9 mouse cellular contexts compared by ENCODE assay signal in genomic region chr11:120186821-120187235, GRCm38 (mm10). TPM values are rescaled to one million over a fixed set of nuclear protein-coding genes. Genes with fewer than 3 reads are reported as not detected.
A peak's percentile ranks its signal among the peaks of the same experiment; 100 is the strongest.
DNase-seq lines count a peak whose midpoint lies in the region; ATAC-seq and TF ChIP-seq lines count a peak whose summit lies in the region.
"Had no signal": no experiment of that assay in that cellular context is flagged by ENCODE, and none has a peak within 500 bp of the region (broad histone marks: within the 10 kb centered on the region; RNA-seq: fewer than 3 reads in every experiment).

No protein-coding gene starts in this region.

- no peaks in the 10 kb centered on the region for H3K9me3 ChIP-seq in limb, embryonic 10.5 days (replicated peaks)
- no peaks in the 10 kb centered on the region for H3K9me3 ChIP-seq in midbrain, postnatal 0 days (ENCODE audit: low read length)

- H3K36me3 ChIP-seq in heart, adult 2 months (ENCODE audit: control insufficient read depth, insufficient read depth, low read length) = no peaks in the 10 kb centered on the region
- peaks cover 18% of the 10 kb centered on the region for H3K36me3 ChIP-seq in limb, embryonic 10.5 days
- no peaks in the 10 kb centered on the region for H3K36me3 ChIP-seq in midbrain, postnatal 0 days (ENCODE audit: insufficient read depth, low read length)
- no peaks in the 10 kb centered on the region for H3K36me3 ChIP-seq in thymus, adult 2 months (ENCODE audit: control insufficient read depth, insufficient read depth, low read length)
- H3K36me3 ChIP-seq: G1E had no signal

- TF ChIP-seq EP300 in heart, adult 2 months (IDR thresholded peaks at IDR 0.05; ENCODE audit: insufficient read depth, low read depth, low read length) = no peak

- no peak for TF ChIP-seq CTCF in heart, adult 2 months (IDR thresholded peaks at IDR 0.05)
- TF ChIP-seq CTCF in midbrain, postnatal 0 days (IDR thresholded peaks at IDR 0.05) = no peak
- TF ChIP-seq CTCF in thymus, adult 2 months (IDR thresholded peaks at IDR 0.05; ENCODE audit: borderline replicate concordance, control insufficient read depth, extremely low read depth, insufficient read depth, low read length, poor library complexity) = no peak

- peak overlapping the region; percentile 97 for H3K4me2 ChIP-seq in midbrain, postnatal 0 days (ENCODE audit: low read depth, low read length, poor library complexity, severe bottlenecking)

- H3K4me3 ChIP-seq in heart, adult 2 months = peak overlapping the region; percentile 92
- H3K4me3 ChIP-seq in limb, embryonic 10.5 days = peak overlapping the region; percentile 79
- peak overlapping the region; percentile 86 for H3K4me3 ChIP-seq in midbrain, postnatal 0 days (ENCODE audit: low read depth, low read length)
- no peak overlapping the region for H3K4me3 ChIP-seq in thymus, adult 2 months (ENCODE audit: control insufficient read depth, insufficient read depth, low read length)

- peak overlapping the region; percentile 96 for H3K9ac ChIP-seq in heart, adult 2 months (ENCODE audit: low read depth, low read length)
- H3K9ac ChIP-seq in midbrain, postnatal 0 days (replicated peaks; ENCODE audit: low read length, poor library complexity, severe bottlenecking) = peak overlapping the region; percentile 97

- no peak for ATAC-seq in midbrain, postnatal 0 days (ENCODE audit: low FRiP score)

- intact Hi-C loops in heart, adult 2 months (cut with DNase I) = loop anchor here (5.0 kb wide), 1 partner anchor 165 kb away; no protein-coding TSS in a partner anchor
- intact Hi-C loops in heart, postnatal 36 days (cut with DNase I) = loop anchor here (1.0 kb wide), 2 partner anchors 48 to 160 kb away; no protein-coding TSS in a partner anchor

- no peaks in the 10 kb centered on the region for H3K79me2 ChIP-seq in heart, adult 2 months (replicated peaks; ENCODE audit: control insufficient read depth, insufficient read depth, low read length)

- TF ChIP-seq POLR2A in heart, adult 2 months (IDR thresholded peaks at IDR 0.05; ENCODE audit: insufficient read depth, low read depth, low read length) = no peak
- TF ChIP-seq POLR2A in thymus, adult 2 months (IDR thresholded peaks at IDR 0.05; ENCODE audit: control insufficient read depth, extremely low read depth, insufficient read depth, low read length, poor library complexity) = no peak

- no peaks in the 10 kb centered on the region for H3K27me3 ChIP-seq in heart, adult 2 months (ENCODE audit: control insufficient read depth, insufficient read depth, low read length)
- no peaks in the 10 kb centered on the region for H3K27me3 ChIP-seq in limb, embryonic 10.5 days (ENCODE audit: low read depth, poor library complexity, severe bottlenecking)
- no peaks in the 10 kb centered on the region for H3K27me3 ChIP-seq in midbrain, postnatal 0 days (ENCODE audit: insufficient read depth, low read length)
- H3K27me3 ChIP-seq in thymus, adult 2 months (ENCODE audit: control insufficient read depth, insufficient read depth, low read length) = no peaks in the 10 kb centered on the region

- peak overlapping the region; percentile 99 for H3K27ac ChIP-seq in heart, adult 2 months
- H3K27ac ChIP-seq in limb, embryonic 10.5 days = peak overlapping the region; percentile 98
- peak overlapping the region; percentile 97; the same call in 1 of the 2 replicates for H3K27ac ChIP-seq in midbrain, postnatal 0 days (ENCODE audit: low read depth, low read length)
- H3K27ac ChIP-seq in thymus, adult 2 months (ENCODE audit: control insufficient read depth, insufficient read depth, low read length) = no peak overlapping the region

- DNase-seq in heart, adult 2 months = peak; percentile 50 to 67
- no peak for DNase-seq in heart, adult 9 months (ENCODE audit: low spot score in 2 of 2)
- peak; percentile 34 to 44 for DNase-seq in cerebellum, postnatal 36 days
- peak; percentile 48 to 65 for DNase-seq in heart, postnatal 36 days
- peak; percentile 83 for DNase-seq in limb, embryonic 10.5 days (ENCODE audit: low spot score)
- peak; percentile 58 for DNase-seq in midbrain, postnatal 0 days (ENCODE audit: low spot score)
- DNase-seq in thymus, adult 2 months = no peak
- no peak for DNase-seq in spleen, postnatal 36 days (ENCODE audit: low spot score in 2 of 2)

- WGBS in heart, adult 2 months = 23% methylated on average over 20 of the region's 20 CpGs
- under 1% methylated on average over 20 of the region's 20 CpGs for WGBS in limb, embryonic 10.5 days
- 2% methylated on average over 20 of the region's 20 CpGs for WGBS in midbrain, postnatal 0 days
- WGBS in thymus, adult 2 months = 90% methylated on average over 20 of the region's 20 CpGs

- H3K4me1 ChIP-seq in heart, adult 2 months (ENCODE audit: control insufficient read depth, insufficient read depth, low read length) = peaks cover 15% of the 10 kb centered on the region
- peaks cover 69% of the 10 kb centered on the region for H3K4me1 ChIP-seq in limb, embryonic 10.5 days
- H3K4me1 ChIP-seq in midbrain, postnatal 0 days (ENCODE audit: insufficient read depth, low read length) = peaks cover 10% of the 10 kb centered on the region
- H3K4me1 ChIP-seq in thymus, adult 2 months (replicated peaks; ENCODE audit: control insufficient read depth, insufficient read depth, low read length) = peaks cover 11% of the 10 kb centered on the region

RNA-seq across cellular contexts. Expression of gene Slc38a10, which starts 35.7 kb away (rescaled TPM):
- total RNA-seq in heart, adult 2 months (2021) = 10 to 100 TPM; 83.1 to 89.6 TPM
- 84.5 and 128 TPM in 2 replicates for polyA plus RNA-seq in heart, adult 2 months (2012; rRNA removed)
- 10 to 100 TPM; 79.8 to 81.1 TPM for total RNA-seq in heart, postnatal 36 days (2021)
- polyA plus RNA-seq in limb, embryonic 10.5 days (2016; fragmentation: Nextera tagmentation; extraction: Ambion mirVana) = 99.6 and 99.8 TPM in 2 replicates
- total RNA-seq in midbrain, postnatal 0 days (2014; rRNA removed) = 171 and 175 TPM in 2 replicates
- 108 and 111 TPM in 2 replicates for polyA plus RNA-seq in midbrain, postnatal 0 days (2015; fragmentation: Nextera tagmentation; extraction: Ambion mirVana)
- 165 and 167 TPM in 2 replicates for polyA plus RNA-seq in thymus, adult 2 months (2012; rRNA removed)

RNA-seq across cellular contexts. Expression of gene Bahcc1, which starts 45.9 kb away (rescaled TPM):
- 1 to 10 TPM; 5.4 to 9.7 TPM for total RNA-seq in heart, adult 2 months (2021)
- 5.9 and 6.4 TPM in 2 replicates for polyA plus RNA-seq in heart, adult 2 months (2012; rRNA removed)
- 10 to 100 TPM in 1 of 2 experiments, 1 to 10 TPM in 1; 8.5 to 11.2 TPM for total RNA-seq in heart, postnatal 36 days (2021)
- 19.9 and 20.3 TPM in 2 replicates for polyA plus RNA-seq in limb, embryonic 10.5 days (2016; fragmentation: Nextera tagmentation; extraction: Ambion mirVana)
- 39.9 and 49.8 TPM in 2 replicates for total RNA-seq in midbrain, postnatal 0 days (2014; rRNA removed)
- 5.9 and 9.5 TPM in 2 replicates for polyA plus RNA-seq in midbrain, postnatal 0 days (2015; fragmentation: Nextera tagmentation; extraction: Ambion mirVana)
- polyA plus RNA-seq in thymus, adult 2 months (2012; rRNA removed) = 11.0 and 15.1 TPM in 2 replicates

Comparison
In these comparisons a context has a peak if more than half of its experiments do, and no peak if none do; other contexts are left out.
1. DNase-seq: peak in heart, adult 2 months (2 of 2), cerebellum, postnatal 36 days (2 of 2), heart, postnatal 36 days (2 of 2), limb, embryonic 10.5 days (single experiment) and midbrain, postnatal 0 days (single experiment); none in heart, adult 9 months (0 of 2), thymus, adult 2 months (single experiment) and spleen, postnatal 36 days (0 of 2).